Mouse (Mus musculus): Measurements from ENCODE around the gene Bag5. TPM values are rescaled to one million over a fixed set of nuclear protein-coding genes. Genes with fewer than 3 reads are reported as not detected.

Bag5 gene
- polyA plus RNA-seq, 1 experiment from 2014 or later, result 59.0 TPM

DNA sequence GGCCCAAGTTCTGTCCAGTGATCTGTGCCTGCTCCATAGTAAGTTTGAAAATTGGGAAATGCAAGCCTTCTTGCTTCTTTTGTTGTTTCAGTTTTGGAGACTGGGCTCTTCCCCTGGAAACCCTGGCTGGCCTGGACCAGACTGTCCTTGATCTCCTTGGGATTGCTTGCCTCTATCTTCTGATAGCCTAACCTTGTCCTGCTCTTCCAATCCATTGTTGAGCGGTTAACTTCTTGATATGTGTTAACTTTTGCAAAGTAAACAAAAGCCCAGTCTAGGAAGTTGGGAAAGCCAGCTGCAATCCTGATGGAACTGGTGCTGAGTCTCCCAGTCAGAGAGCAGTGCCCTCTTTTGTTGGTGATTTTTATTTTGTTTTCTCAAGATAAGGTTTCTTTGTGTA is 14.9 kb upstream of the Bag5 start:
- Histone ChIP-seq H3K4me3 (ENCODE audit: low read depth, low read length) (no peak overlapping the region), H3K9me3 (ENCODE audit: control insufficient read depth, low read length) (no peaks in the 10 kb centered on the region), H3K27ac (replicated peaks; ENCODE audit: low read depth, low read length) (no peak overlapping the region), H3K36me3 (ENCODE audit: control insufficient read depth, insufficient read depth, low read length) (peaks cover 39% of the 10 kb centered on the region), H3K4me1 (ENCODE audit: control insufficient read depth, insufficient read depth, low read length) (no peaks in the 10 kb centered on the region), H3K4me2 (ENCODE audit: low read depth, low read length) (no peak overlapping the region), H3K9ac (ENCODE audit: low read depth, low read length) (no peak overlapping the region), H3K27me3 (replicated peaks; ENCODE audit: control insufficient read depth, insufficient read depth, low read length) (no peaks in the 10 kb centered on the region)
- DNase-seq (ENCODE audit: low spot score) (no peak), ATAC-seq (ENCODE audit: low read depth) (no peak)
- WGBS, result 95% methylated on average over 1 of the region's 1 CpGs

DNA sequence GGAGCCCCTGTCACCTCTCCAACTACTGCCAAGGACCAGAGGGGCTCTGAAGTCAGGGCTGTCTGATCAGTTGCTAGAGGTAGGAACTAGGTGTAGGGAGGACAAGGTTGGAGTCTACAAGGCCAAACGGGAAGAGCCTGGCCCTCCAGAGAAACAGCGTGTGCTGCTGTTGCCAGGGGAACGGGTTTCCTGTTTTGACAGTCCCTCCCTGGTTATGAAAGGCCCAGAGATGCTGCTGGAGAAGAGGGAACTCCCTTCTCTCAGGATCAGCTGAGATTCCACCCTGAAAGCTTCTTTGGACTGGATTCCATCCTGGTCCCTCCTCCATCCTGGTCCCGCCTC is 13.0 kb upstream of the Bag5 start:
- ATAC-seq (ENCODE audit: low read depth) (peak; percentile 45; the same call in 1 of the 2 replicates), DNase-seq (ENCODE audit: low spot score) (no peak)
- Histone ChIP-seq H3K27ac (replicated peaks; ENCODE audit: low read depth, low read length) (no peak overlapping the region; the same call in 1 of the 2 replicates), H3K27me3 (replicated peaks; ENCODE audit: control insufficient read depth, insufficient read depth, low read length) (no peaks in the 10 kb centered on the region), H3K9ac (ENCODE audit: low read depth, low read length) (no peak overlapping the region), H3K4me1 (ENCODE audit: control insufficient read depth, insufficient read depth, low read length) (no peaks in the 10 kb centered on the region), H3K4me3 (ENCODE audit: low read depth, low read length) (no peak overlapping the region), H3K4me2 (ENCODE audit: low read depth, low read length) (no peak overlapping the region), H3K36me3 (ENCODE audit: control insufficient read depth, insufficient read depth, low read length) (peaks cover 32% of the 10 kb centered on the region), H3K9me3 (ENCODE audit: control insufficient read depth, low read length) (no peaks in the 10 kb centered on the region)
- WGBS, result 75% methylated on average over 4 of the region's 4 CpGs

DNA sequence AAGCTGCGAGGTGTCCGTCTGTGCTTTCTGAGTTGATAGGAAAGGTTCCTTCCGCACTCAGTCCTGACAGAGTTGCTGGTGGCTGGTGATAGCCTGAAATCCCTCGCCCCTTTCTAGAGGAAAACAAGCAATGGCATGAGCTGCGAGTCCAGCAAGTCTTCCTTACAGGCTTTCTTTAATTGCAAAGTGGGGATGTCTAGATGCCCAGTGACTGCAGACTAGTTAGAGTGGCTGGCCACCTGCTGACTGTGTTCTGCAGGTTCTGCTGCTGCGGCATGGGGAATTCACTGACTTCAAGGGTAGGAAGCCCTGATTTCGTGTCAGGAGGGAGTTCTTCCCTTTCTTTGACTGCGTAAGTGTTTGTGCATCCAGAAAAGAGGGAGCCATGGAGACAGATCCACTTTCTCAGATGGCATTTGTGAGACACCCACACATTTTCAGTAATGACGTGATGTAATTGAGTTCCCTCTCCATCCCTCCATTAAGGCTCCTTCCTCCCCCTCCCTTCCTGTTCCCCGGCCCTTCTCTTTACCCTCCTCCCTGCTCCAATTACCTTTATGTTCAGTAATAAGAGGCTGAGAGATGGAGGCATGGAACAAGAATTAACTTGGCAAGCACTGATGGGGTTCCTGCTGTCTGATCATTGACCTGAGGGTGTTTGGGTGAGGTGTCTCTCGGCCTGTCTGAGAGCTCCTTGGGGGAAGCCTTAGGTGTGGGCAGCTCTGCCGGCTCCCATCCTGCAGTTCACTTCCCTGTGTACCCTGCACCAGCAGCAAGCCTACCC is 12.5 kb upstream of the Bag5 start:
- ATAC-seq (ENCODE audit: low read depth), result 0 out of 2 replicates have a peak, but pooled peaks have one; percentile 16
- Histone ChIP-seq H3K27ac (replicated peaks; ENCODE audit: low read depth, low read length) (peak overlapping the region; percentile 29; the same call in 1 of the 2 replicates), H3K36me3 (ENCODE audit: control insufficient read depth, insufficient read depth, low read length) (peaks cover 32% of the 10 kb centered on the region), H3K27me3 (replicated peaks; ENCODE audit: control insufficient read depth, insufficient read depth, low read length) (no peaks in the 10 kb centered on the region), H3K4me3 (ENCODE audit: low read depth, low read length) (no peak overlapping the region), H3K9ac (ENCODE audit: low read depth, low read length) (no peak overlapping the region), H3K9me3 (ENCODE audit: control insufficient read depth, low read length) (no peaks in the 10 kb centered on the region), H3K4me1 (ENCODE audit: control insufficient read depth, insufficient read depth, low read length) (no peaks in the 10 kb centered on the region), H3K4me2 (ENCODE audit: low read depth, low read length) (no peak overlapping the region)
- no peak for DNase-seq (ENCODE audit: low spot score)
- 57% methylated on average over 12 of the region's 12 CpGs for WGBS

DNA sequence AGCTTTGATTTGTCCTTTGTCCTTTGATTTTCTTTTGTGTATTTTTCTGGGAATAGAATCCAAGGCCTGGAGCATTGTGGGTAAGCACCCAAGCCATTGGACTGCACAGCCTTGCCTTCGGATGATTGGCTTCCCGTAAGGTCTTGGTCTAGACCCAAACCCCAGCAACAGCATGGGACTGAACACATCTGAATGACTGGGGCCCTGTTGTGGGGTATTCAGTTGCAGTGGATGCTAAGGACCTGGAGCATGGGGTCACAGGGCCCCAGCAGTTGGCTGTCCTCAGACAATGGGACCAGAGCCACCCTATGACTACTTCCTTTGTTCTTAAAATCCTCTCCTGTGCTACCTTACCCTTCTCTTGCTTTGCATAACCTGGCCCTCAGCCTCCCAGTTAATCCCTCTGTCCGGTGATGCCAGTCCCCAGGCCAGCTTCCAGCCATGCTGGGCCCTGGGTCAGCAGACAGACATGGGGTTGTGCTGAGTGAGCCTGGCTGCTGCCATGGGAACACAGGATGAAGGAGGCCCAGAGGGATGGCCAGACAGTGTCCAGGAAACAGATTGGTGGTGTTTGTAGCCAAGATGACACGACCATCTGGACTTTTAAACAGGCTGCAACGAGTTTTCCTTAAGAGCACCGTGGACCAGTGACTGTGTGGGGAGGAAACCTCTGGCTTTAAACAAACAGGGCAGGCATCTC is 11.7 kb upstream of the Bag5 start:
- no peaks in the 10 kb centered on the region for H3K9me3 ChIP-seq (ENCODE audit: control insufficient read depth, low read length)
- H3K4me1 ChIP-seq (ENCODE audit: control insufficient read depth, insufficient read depth, low read length), result no peaks in the 10 kb centered on the region
- peaks cover 32% of the 10 kb centered on the region for H3K36me3 ChIP-seq (ENCODE audit: control insufficient read depth, insufficient read depth, low read length)
- WGBS, result 42% methylated on average over 6 of the region's 6 CpGs
- ATAC-seq (ENCODE audit: low read depth) (no peak; the same call in 1 of the 2 replicates), DNase-seq (ENCODE audit: low spot score) (no peak)
- no peaks in the 10 kb centered on the region for H3K27me3 ChIP-seq (replicated peaks; ENCODE audit: control insufficient read depth, insufficient read depth, low read length)
- no peak overlapping the region for H3K4me2 ChIP-seq (ENCODE audit: low read depth, low read length)
- H3K27ac ChIP-seq (replicated peaks; ENCODE audit: low read depth, low read length), result peak overlapping the region; percentile 29; the same call in 1 of the 2 replicates
- H3K4me3 ChIP-seq (ENCODE audit: low read depth, low read length), result no peak overlapping the region
- no peak overlapping the region for H3K9ac ChIP-seq (ENCODE audit: low read depth, low read length)

DNA sequence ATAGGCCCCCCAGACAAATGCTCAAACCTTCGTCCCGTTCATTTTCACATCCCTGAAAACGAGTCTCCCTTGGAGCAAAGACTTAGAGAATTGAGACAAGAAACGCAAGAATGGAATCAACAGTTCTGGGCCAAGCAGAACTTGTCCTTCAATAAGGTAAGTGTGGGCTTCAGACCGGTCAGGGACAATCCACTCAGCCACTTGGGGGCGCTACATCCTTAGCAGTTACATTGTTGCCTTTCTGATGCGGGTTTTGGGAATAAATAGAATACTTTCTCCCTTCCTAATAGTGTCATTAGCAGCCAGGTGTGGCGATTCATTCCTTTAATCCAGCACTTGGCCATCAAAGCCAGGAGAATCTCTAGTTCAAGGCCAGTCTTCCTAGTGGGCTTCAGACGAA is 9.6 kb upstream of the Bag5 start:
- DNase-seq (ENCODE audit: low spot score) (no peak), ATAC-seq (ENCODE audit: low read depth) (no peak)
- no peaks in the 10 kb centered on the region for H3K9me3 ChIP-seq (ENCODE audit: control insufficient read depth, low read length)
- H3K4me3 ChIP-seq (ENCODE audit: low read depth, low read length), result no peak overlapping the region
- H3K27me3 ChIP-seq (replicated peaks; ENCODE audit: control insufficient read depth, insufficient read depth, low read length), result no peaks in the 10 kb centered on the region
- H3K9ac ChIP-seq (ENCODE audit: low read depth, low read length), result no peak overlapping the region
- 75% methylated on average over 9 of the region's 9 CpGs for WGBS
- H3K4me1 ChIP-seq (ENCODE audit: control insufficient read depth, insufficient read depth, low read length), result no peaks in the 10 kb centered on the region
- peaks cover 19% of the 10 kb centered on the region for H3K36me3 ChIP-seq (ENCODE audit: control insufficient read depth, insufficient read depth, low read length)
- H3K4me2 ChIP-seq (ENCODE audit: low read depth, low read length), result no peak overlapping the region
- no peak overlapping the region for H3K27ac ChIP-seq (replicated peaks; ENCODE audit: low read depth, low read length)

DNA sequence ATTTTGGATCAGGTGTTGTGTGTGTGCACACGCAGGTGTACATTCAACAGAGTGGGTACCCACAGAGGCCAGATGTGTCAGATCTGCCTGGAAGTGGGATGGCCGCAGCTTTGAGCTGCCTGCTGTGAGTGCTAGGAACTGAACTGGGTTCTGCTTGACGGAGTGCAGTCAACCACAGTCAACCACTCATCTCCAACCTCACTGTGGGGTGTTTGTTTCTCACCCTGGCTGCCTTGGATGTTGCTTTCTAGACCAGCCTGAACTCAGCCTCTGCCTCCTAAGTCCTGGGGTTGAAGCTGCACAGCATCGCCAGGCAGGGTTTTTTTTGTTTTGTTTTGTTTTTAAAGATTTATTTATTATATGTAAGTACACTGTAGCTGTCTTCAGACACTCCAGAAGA is 7.2 kb upstream of the Bag5 start:
- Histone ChIP-seq H3K36me3 (ENCODE audit: control insufficient read depth, insufficient read depth, low read length) (peaks cover 22% of the 10 kb centered on the region), H3K4me2 (ENCODE audit: low read depth, low read length) (no peak overlapping the region), H3K9me3 (ENCODE audit: control insufficient read depth, low read length) (no peaks in the 10 kb centered on the region), H3K9ac (ENCODE audit: low read depth, low read length) (no peak overlapping the region), H3K27ac (replicated peaks; ENCODE audit: low read depth, low read length) (no peak overlapping the region), H3K4me3 (ENCODE audit: low read depth, low read length) (no peak overlapping the region), H3K4me1 (ENCODE audit: control insufficient read depth, insufficient read depth, low read length) (no peaks in the 10 kb centered on the region), H3K27me3 (replicated peaks; ENCODE audit: control insufficient read depth, insufficient read depth, low read length) (no peaks in the 10 kb centered on the region)
- 79% methylated on average over 4 of the region's 4 CpGs for WGBS
- no peak for DNase-seq (ENCODE audit: low spot score)
- ATAC-seq (ENCODE audit: low read depth), result no peak

- ATAC-seq (ENCODE audit: low read depth) (peak; percentile 59; the same call in 1 of the 2 replicates), DNase-seq (ENCODE audit: low spot score) (peak; percentile 56)
- peak overlapping the region; percentile 62 for H3K27ac ChIP-seq (replicated peaks; ENCODE audit: low read depth, low read length)
These were observed 5.6 kb upstream of the Bag5 start for GRCm38 (mm10) chr12:111718656-111719055.

GRCm38 (mm10) chr12:111716505-111716904 is 3.4 kb upstream of the Bag5 start:
- ATAC-seq (ENCODE audit: low read depth) (no peak), DNase-seq (ENCODE audit: low spot score) (no peak)
- Histone ChIP-seq H3K4me1 (ENCODE audit: control insufficient read depth, insufficient read depth, low read length) (peaks cover 11% of the 10 kb centered on the region), H3K4me2 (ENCODE audit: low read depth, low read length) (no peak overlapping the region), H3K9ac (ENCODE audit: low read depth, low read length) (no peak overlapping the region), H3K4me3 (ENCODE audit: low read depth, low read length) (no peak overlapping the region), H3K27ac (replicated peaks; ENCODE audit: low read depth, low read length) (no peak overlapping the region), H3K9me3 (ENCODE audit: control insufficient read depth, low read length) (no peaks in the 10 kb centered on the region), H3K36me3 (ENCODE audit: control insufficient read depth, insufficient read depth, low read length) (peaks cover 6% of the 10 kb centered on the region; the same call in 1 of the 2 replicates), H3K27me3 (replicated peaks; ENCODE audit: control insufficient read depth, insufficient read depth, low read length) (no peaks in the 10 kb centered on the region)
- WGBS, result 97% methylated on average over 7 of the region's 7 CpGs

More at GRCm38 (mm10) chr12:111718656-111719055, 5.6 kb upstream of the Bag5 start:
- peak overlapping the region; percentile 35 for H3K9ac ChIP-seq (ENCODE audit: low read depth, low read length)
- H3K4me1 ChIP-seq (ENCODE audit: control insufficient read depth, insufficient read depth, low read length), result peaks cover 6% of the 10 kb centered on the region
- no peaks in the 10 kb centered on the region for H3K27me3 ChIP-seq (replicated peaks; ENCODE audit: control insufficient read depth, insufficient read depth, low read length)
- H3K4me3 ChIP-seq (ENCODE audit: low read depth, low read length), result no peak overlapping the region
- no peaks in the 10 kb centered on the region for H3K9me3 ChIP-seq (ENCODE audit: control insufficient read depth, low read length)
- H3K4me2 ChIP-seq (ENCODE audit: low read depth, low read length), result peak overlapping the region; percentile 25; the same call in 1 of the 2 replicates
- peaks cover 10% of the 10 kb centered on the region; the same call in 1 of the 2 replicates for H3K36me3 ChIP-seq (ENCODE audit: control insufficient read depth, insufficient read depth, low read length)
- 26% methylated on average over 8 of the region's 8 CpGs for WGBS
